Mouse (Mus musculus) layer of hippocampus, postnatal 10 days (tissue): Measurements from ENCODE around the gene Arid1a. TPM values are rescaled to one million over a fixed set of nuclear protein-coding genes. Genes with fewer than 3 reads are reported as not detected.

ENCODE experiments used
- DNase-seq, 2 experiments: peaks; one replicate each; pipeline ENCODE4 v3.0.0; 2021; ENCODE audit warnings: low spot score in 2 of 2
- total RNA-seq, 2 experiments: library from RNA; stranded (reverse); gene quantifications; 2 replicates each; pipeline ENCODE4 v1.2.3; 2021

The Arid1a gene
- total RNA-seq, 2 experiments from 2014 or later, result 74.6 to 76.4 TPM

DNA sequence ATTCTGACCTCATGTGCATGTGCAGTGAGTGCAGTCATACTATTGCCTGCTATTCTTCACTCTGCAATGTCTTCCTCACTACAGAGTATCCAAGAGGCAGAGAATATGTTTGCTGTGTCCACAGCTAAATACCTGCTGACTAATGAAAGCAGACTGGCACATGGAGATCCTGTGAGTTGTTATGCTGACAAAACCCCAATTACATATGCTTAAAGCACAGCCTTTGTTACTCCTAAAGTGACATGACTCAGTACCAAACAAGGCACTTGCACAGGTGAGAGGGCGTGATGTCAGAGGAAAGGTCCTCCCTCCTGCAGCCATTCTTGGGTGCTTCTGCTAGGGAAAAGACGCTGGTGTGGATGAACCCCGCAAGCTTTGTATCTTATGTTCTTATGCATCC lies 21.3 kb downstream of the Arid1a start:
- no peak for DNase-seq

DNA sequence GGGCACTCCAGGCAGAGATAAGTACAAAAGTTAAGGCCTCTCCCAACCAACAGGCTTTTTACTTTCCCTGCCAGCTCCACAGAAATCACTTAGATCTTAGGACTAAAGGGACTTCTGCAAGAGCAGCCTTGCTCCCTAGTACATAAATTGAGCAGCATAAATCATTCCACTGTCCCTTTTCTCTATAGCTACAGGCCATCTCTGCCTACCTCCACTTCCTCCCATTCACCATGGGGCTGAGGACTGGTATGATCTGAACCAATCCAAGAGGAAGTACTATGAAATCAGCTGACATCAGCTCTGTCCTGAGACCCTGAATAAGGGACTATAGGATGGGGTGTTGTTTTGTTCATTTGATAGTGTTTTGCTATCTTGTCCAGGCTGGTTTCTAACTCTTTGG lies 26.4 kb downstream of the Arid1a start:
- DNase-seq, result no peak

DNA sequence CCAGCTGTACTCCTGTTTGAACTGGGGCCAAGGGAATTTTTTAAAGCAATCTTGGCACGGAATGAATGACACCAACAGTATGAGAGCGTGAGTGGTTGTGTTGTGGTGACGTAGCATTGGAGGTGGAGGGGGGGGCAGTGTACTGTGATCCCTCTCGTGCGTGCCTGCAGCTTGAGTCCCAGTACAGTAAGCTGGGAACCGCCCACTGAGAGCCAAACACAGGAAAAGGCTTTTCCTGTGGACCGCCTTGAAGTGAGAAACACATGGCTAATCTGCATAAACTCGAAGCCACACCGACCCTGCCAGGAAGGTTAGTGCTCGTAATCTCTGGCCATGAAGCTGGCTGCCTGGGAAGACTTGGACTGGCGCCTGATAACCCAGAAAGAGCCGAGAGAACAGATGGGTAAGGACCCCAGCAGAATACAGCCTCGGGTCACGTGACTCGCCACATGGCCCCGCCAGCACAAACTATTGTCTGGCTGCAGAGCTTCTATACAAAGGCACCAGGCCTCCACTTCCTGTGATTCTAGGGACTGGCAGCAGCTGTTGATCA lies 27.0 kb downstream of the Arid1a start:
- peak; percentile 79 to 84 for DNase-seq

DNA sequence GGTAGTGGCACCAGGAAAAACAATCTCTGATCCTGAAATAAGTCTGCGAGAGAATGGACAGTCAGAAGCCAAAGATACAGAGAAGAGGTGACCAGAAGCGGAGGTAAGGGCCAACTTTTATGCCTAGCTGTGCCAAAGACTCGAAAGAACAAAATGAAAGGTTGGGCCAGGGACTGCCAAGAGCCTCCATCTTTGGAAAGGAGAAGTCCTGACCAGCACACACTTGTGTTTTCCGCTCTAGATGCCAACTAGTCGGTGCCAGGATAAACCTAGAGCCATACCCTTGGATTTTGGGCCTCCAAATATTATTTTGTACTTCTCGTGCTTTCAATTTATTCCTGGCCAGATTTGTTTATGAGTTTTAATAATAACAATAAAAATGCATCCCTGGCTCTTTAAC lies 27.6 kb downstream of the Arid1a start:
- no peak for DNase-seq

DNA sequence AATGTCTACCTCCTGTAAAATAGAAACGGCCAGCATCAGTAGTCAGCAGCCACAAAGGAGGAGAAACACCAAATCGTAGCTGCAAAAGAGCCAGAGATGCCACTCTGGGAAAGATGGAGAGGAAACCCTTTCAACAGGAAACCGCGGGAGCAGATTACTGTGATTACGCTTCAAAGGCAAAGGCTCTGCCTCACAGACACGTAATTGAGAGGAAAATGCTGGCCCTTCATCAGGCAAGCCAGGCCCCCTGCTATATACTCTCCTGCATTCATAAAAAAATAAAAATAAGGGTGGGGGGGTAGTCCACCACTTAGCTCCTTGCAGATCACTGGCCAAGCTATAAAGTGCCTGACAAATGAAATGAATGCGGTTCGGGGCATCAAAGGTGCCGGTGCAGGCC lies 28.3 kb downstream of the Arid1a start:
- DNase-seq, result no peak

DNA sequence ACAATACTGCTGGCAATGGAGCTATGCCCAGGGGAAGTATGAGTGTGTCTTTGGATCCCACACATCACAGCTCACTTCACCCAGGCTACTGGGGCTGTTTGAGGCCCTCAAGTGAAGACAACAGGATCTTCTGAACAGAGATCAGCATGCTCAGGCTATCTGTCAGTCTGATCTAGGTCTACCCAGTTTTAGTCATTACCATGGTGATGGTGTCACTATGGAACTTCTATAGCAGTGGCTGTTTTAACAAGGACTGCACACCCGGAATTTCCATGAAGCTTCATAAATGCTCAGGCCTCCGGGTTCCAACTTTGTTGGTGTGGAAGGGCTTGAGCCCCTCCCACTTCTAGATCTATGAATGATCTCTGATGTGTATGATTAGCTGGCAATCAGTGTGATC lies 30.9 kb downstream of the Arid1a start:
- no peak for DNase-seq

DNA sequence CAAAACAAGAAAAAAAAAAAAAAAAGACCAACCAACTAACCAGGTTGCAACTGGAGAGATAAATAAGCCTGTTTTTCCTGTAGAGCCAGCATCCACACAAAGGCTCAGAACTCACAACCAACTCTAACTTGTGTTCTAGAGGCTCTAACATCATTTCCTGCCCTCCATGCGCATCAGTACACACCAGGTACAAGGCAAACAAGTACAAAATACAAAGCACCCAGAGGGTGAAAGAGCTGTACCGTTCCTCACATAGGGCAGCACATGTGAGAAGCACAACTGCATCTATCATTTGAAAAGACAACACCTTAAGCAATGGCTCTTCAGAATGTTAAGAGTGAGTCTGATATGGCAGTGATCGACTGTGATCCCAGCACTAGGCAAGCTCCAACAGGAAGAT lies 36.8 kb downstream of the Arid1a start:
- no peak for DNase-seq

DNA sequence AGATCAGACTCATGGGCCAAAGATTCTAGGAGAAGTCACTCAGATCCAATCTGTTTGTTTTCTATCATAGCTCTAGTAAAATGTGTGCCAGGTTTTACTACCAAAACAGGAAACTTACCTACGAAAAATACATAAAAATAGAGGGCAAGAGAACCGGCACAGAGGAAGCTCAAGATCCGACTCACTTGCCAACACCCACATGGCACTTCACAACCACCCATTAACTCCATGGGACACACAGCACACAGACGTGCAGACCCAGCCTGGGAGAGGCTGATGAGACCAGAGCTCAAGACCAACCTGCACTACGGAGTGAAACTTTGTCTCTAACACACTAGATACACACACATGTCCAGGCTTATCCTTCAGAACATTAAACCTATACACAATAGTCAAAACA lies 43.8 kb downstream of the Arid1a start:
- DNase-seq, result no peak

DNA sequence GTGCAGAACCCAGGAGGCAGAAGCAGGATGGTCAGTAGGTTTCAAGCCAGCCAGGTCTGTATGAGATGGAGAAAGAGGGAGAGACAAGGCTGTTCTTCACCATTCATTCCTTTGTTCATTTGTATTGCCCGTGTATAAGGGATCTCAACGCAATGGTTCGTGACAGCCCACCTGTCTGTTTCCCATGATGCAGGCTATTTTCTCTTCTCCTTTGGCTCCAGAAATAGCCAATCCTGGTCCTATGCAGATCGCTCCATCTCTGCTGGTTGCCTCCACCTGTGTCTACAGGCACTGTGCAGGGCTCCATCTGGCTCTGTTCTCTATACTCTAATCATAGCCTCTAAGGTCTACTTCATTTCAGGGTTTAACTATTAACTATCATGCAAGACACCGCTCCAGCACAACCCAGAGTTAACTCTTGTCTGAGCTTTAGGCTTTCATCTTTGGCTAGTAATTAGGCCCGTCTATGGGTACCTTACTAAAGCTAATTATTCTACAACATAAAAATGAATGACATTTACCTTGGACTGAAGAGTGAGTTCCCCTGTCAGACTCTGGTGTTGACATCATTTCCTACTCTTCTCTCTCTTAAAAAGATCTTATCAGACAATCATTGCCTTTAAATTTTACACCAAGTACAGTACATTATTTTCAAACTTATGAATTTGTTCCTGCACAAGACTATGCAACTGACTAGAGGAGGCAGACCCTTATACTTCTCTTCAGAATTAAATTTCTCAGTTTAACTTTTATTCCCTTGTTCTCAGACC lies 45.1 kb downstream of the Arid1a start:
- no peak for DNase-seq

DNA sequence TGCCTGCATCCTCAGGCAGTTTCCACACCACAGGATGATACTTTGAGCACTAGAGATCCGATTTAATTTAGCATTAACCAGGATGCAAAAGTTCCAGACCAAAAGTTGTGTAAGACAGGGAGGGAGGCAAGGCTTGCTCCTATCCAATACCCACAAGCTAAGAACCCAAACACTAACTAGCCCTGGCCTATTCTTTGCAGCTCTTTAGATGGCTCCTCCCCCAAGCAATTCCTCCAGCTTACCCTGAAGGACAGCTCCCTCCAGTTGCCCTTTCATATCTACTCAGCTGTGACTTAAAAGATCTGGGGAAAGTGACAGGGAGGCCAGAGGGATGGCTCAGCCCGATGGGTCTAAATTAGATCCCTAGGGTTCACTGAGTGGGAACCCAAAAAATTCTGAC lies 47.2 kb downstream of the Arid1a start:
- DNase-seq, result no peak

DNA sequence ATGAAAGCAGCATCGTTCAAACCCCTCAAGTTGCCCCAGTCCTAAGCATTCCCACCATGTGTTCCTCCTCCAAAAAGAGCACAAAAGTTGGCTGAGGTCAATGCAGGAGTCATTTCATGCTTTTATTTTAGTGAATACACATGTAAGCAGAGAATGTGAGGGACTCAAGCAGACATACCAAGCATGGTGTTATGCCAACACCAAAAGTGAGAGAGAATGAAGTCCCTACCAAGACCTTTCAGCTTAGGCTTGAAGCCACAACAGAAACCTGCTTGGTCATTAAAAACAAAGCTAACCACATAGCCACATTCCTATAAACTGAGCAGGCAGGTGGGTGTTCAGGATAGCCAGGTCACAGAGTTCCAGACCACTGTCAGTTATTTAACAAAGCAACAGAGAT lies 49.1 kb downstream of the Arid1a start:
- no peak for DNase-seq

DNA sequence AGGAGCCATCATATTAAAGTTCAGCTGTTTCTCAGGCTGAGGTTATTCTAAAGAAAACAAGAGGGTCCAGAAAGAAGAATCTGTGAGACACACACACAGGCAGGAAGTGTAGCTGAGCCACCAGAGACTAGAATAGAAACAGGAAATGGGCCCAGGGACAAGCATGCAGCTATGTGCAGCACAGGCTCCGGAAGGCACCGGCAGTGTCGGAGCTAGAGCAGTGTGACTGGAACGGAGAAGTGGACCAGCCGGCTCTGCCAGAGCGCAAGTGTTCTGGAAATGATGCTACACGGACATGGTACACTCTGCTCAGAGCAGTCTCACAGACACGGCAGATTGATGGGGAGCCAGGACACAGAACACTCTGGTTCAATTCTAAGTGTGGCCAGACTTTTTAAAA lies 49.6 kb downstream of the Arid1a start:
- DNase-seq, result peak; percentile 34 to 55

DNA sequence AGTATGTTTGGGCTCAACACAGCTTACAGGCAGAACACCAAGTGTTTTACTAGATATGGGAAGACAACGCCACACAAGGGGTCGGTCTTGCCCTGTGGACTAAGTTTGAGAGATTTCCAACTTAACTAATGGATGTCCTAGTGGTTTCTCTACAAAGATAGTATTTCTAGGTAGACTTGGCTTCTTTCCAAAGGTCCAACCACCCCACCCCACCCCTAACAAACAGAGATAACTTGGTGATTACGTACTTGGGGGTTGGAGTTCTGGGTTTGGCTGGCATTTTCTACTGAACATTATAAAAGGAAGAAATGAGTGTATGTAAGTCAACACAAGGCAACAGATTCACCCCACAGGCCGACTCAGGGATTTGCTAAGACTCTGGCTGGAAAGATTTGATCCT lies 51.5 kb downstream of the Arid1a start:
- no peak for DNase-seq

DNA sequence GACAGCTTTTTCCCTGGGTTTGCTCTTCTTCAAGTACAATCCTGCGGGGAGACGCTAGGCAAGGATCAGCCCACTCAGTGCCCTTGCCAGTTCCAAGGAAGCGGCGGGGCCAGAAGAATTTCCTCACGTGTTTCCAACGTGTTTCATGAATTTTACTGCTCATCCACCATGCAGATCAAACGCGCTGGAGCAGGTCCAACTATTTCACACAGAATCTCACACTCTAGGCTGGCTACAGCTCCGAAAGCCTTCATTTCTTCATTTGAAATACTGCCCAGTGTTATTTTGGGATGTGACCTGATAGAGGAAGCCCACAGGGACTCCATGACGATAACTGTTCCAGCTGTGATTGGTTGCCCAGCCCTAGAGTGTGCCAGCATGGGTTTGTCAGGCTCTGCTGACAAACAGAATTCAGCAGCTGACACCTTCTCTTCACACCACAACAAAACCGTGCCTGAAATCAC lies 55.6 kb downstream of the Arid1a start:
- DNase-seq, result peak; percentile 46 to 54

DNA sequence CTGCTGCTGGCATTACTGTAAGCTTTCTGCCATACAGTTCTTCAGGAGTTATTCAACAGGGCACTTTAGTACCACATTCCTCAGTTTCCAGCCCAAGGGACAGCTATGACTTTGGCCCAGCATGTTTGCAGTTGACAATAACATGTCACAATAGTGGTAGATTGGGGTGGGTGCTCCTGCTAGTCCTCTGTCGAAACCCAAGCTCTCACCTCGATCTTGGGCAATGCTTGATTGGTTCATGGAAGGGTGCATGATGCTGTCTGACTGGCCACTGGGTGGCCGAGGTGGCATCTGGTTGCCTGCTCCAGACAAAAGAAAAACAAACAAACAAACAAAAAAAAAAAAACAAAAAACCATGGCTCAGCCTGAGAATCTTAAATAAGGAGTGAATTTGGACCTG lies 61.2 kb downstream of the Arid1a start:
- DNase-seq, result no peak

DNA sequence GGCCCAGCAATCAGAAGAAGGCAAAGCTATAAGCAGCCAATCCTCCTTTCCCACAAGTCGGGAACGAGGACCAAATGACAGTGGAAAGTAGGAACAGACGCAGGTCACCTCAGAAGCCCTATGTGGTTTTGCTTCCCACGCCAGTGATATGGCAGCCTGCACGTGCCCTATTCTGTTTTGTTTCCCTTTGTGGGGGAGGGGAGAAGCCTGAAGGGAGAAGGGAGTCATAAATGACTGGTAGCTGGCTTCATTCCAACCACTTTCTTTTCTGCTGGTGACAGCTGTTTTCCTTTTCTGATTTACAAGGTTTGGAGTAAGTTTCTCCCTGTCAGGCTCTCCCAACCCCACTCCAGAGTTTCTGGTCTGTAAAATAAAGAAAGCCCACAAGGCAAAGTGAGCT lies 66.3 kb downstream of the Arid1a start:
- no peak for DNase-seq

DNA sequence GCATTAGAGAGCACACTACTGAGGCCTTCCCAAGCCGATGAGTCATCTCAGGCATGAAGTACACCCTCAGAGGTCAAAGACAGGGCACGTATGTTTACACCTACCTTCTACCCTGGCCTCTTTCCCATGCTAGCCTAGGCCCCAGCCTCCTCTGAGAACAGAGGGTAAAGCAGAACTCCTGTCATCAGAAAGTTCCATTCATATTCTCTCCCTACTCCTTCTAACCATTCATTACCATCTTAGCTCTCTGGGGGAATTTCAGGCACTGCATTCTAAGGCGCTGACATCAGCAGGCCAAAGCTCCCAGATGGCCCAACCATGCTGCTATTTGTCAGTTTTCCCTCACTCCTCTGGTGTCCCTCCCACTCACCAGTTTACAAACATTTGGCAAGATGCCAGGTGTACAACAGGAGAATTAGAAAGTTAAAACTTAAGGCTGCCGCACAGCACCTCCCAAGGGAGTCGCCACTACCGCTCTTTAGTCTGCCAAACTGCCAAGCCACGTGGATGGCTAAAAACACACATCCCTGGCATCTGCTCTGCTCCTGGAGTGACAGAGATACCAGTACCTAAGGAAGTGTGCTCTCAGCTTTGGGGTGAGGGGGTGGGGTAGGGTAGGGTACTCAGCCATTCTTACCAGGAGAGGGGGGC lies 68.0 kb downstream of the Arid1a start:
- DNase-seq, result no peak

DNA sequence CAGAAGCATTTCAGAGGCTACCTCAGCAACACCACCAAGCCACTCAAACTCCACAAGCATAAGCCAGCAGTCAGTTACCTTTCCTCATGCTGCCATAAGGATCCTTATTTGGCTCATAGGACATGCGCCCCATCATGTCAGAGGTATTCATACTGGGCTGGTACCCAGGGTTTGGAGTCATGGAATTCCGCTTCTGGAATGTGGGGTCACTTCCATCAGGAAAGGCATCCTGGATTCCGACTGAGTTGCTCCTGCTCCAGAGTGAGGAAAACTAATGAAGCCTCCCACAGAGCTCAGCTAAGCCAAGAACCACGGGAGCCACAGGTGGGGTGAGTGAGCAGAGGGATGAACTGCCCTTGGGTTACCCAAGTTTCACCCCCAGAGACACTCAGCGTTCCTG lies 69.4 kb downstream of the Arid1a start:
- no peak for DNase-seq

DNA sequence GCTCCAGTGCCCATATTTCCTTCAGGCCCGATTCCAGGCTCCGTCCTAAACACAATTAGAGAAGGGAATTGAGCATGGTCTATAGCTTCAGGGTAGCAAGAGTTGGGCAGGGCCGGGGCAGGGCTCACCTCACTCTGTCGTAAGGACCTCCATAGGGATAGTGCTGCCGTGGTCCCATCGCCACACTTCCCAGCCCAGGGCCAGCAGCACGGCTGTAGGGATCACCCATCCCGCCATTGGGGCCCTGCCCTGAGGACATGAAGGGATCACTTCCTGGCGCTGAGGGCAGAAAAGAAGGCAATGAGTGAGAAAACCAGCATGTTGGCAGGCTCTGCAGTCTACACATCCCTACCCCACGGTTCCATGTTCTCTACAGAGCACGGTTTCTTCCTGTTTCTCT lies 70.1 kb downstream of the Arid1a start:
- no peak for DNase-seq

DNA sequence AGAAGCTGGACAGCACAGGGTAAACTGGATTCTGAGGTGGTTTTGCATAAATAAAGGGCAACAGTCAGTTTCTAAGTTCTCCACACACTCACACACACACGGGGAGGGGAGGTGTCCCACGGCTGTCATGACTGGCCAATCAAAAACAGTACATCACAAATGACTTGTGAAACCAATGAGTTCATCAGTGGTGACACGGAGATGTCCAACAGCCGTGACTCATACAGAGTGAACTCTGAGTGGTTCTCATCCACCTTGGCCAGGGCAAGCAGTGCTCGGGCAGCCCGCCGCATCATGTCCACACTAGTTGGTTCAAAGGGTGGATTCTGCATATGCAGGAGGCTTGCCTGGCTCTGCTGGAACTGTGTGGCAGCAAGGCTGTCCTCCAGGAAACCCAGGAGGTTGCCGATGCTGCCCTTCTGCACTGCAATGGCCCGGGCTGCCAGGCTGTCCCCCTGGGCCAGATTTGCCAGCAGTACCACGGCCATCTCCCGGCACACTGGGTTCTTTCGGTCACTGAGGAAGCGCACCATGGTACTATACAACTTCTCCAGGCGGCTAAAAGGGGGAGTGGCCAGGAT lies 76.3 kb downstream of the Arid1a start:
- DNase-seq, result peak in 1 of 2 experiments; percentile 24

DNA sequence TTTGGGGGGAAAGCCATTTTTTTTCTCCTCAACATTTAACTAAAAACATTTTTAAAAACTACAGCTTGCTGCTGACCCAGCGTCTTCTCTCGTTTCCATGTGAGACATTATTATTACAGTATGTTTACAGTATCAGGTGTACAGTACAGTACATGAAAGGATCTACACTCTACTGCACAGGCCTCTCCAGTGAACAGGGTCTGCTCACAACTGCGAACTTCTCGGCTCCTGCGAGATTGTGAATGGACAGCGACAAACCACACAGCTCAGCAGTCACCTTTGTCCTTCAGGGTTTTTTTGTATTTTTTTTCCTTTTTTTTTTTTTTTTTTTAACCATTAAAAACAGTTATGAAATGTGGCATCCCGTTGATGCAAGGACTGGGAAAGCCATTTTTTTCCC lies 76.9 kb downstream of the Arid1a start:
- no peak for DNase-seq

DNA sequence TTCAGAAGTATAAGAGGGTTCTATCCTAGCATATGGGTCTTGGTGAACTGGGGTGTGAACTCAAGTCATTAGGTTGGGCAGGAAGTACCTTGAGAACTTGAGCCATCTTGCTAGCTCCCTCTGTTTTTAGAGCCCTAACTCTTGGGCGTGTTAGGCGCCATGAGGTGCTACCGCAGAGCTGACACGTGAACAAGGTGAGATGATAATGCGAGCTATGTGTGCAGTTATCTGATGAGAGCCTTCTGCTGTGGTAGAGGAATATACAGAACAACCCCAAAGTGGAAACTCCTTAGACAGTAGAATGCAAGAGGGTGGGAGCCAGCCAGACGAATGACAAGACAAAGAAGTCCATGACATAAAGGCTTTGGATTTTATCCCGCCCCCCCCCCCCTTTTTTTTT lies 79.3 kb downstream of the Arid1a start:
- DNase-seq, result no peak
